ENCODE assay signal across 10 mouse cellular contexts in genomic region chr2:166045006-166045405, GRCm38 (mm10). TPM values are rescaled to one million over a fixed set of nuclear protein-coding genes. Genes with fewer than 3 reads are reported as not detected.
DNase-seq lines count a peak whose midpoint lies in the region; ATAC-seq and TF ChIP-seq lines count a peak whose summit lies in the region.
"Had no signal": no experiment of that assay in that cellular context is flagged by ENCODE, and none has a peak within 500 bp of the region (broad histone marks: within the 10 kb centered on the region; RNA-seq: fewer than 3 reads in every experiment).

No protein-coding gene starts in this region.

- 23% methylated on average over 2 of the region's 2 CpGs for WGBS in liver, embryonic 13.5 days (ENCODE audit: insufficient replicate concordance)
- 47% methylated on average over 2 of the region's 2 CpGs for WGBS in liver, embryonic 11.5 days
- 18% methylated on average over 2 of the region's 2 CpGs for WGBS in stomach, postnatal 0 days
- WGBS in forebrain, embryonic 13.5 days: 84% methylated on average over 2 of the region's 2 CpGs
- WGBS in forebrain, embryonic 14.5 days: 83% methylated on average over 2 of the region's 2 CpGs

- no peak overlapping the region for H3K9ac ChIP-seq in liver, embryonic 13.5 days
- no peak overlapping the region for H3K9ac ChIP-seq in liver, embryonic 11.5 days (ENCODE audit: low read depth, low read length)
- H3K9ac ChIP-seq in stomach, postnatal 0 days (ENCODE audit: low read length): no peak overlapping the region
- H3K9ac ChIP-seq in forebrain, embryonic 13.5 days: no peak overlapping the region
- no peak overlapping the region for H3K9ac ChIP-seq in forebrain, embryonic 14.5 days (ENCODE audit: low read length)

- 0 out of 2 replicates have a peak overlapping the region, but pooled peaks have one; percentile 1 for H3K27ac ChIP-seq in liver, embryonic 13.5 days
- H3K27ac ChIP-seq in liver, embryonic 11.5 days (ENCODE audit: low read depth, low read length): no peak overlapping the region
- H3K27ac ChIP-seq in stomach, postnatal 0 days (replicated peaks): peak overlapping the region; percentile 67
- no peak overlapping the region for H3K27ac ChIP-seq in forebrain, embryonic 13.5 days
- H3K27ac ChIP-seq in forebrain, embryonic 14.5 days (ENCODE audit: low read depth, low read length): no peak overlapping the region

- H3K27me3 ChIP-seq in liver, embryonic 13.5 days: no peaks in the 10 kb centered on the region
- H3K27me3 ChIP-seq in liver, embryonic 11.5 days (replicated peaks; ENCODE audit: control insufficient read depth, insufficient read depth, low read length): no peaks in the 10 kb centered on the region
- no peaks in the 10 kb centered on the region for H3K27me3 ChIP-seq in stomach, postnatal 0 days (ENCODE audit: control insufficient read depth, insufficient read depth, low read length)
- no peaks in the 10 kb centered on the region for H3K27me3 ChIP-seq in forebrain, embryonic 13.5 days
- no peaks in the 10 kb centered on the region for H3K27me3 ChIP-seq in forebrain, embryonic 14.5 days (replicated peaks; ENCODE audit: control insufficient read depth, insufficient read depth, low read length)

- no peak overlapping the region for H3K4me3 ChIP-seq in liver, embryonic 13.5 days (replicated peaks)
- H3K4me3 ChIP-seq in liver, embryonic 11.5 days (ENCODE audit: low read depth, low read length): no peak overlapping the region
- no peak overlapping the region for H3K4me3 ChIP-seq in stomach, postnatal 0 days (ENCODE audit: low read depth, low read length)
- H3K4me3 ChIP-seq in forebrain, embryonic 13.5 days: no peak overlapping the region
- H3K4me3 ChIP-seq in forebrain, embryonic 14.5 days (ENCODE audit: low read depth, low read length): no peak overlapping the region

- TF ChIP-seq CTCF in stomach, postnatal 0 days (IDR thresholded peaks at IDR 0.05; ENCODE audit: low read depth): no peak

- no peak overlapping the region for H3K4me2 ChIP-seq in liver, embryonic 13.5 days
- H3K4me2 ChIP-seq in liver, embryonic 11.5 days: no peak overlapping the region
- no peak overlapping the region for H3K4me2 ChIP-seq in stomach, postnatal 0 days (replicated peaks; ENCODE audit: low read depth)
- no peak overlapping the region for H3K4me2 ChIP-seq in forebrain, embryonic 13.5 days
- no peak overlapping the region for H3K4me2 ChIP-seq in forebrain, embryonic 14.5 days (ENCODE audit: low read length)

- H3K4me1 ChIP-seq in liver, embryonic 13.5 days (replicated peaks): peaks cover 44% of the 10 kb centered on the region
- H3K4me1 ChIP-seq in liver, embryonic 11.5 days (replicated peaks; ENCODE audit: control insufficient read depth, insufficient read depth, low read length): peaks cover 22% of the 10 kb centered on the region
- peaks cover 11% of the 10 kb centered on the region for H3K4me1 ChIP-seq in stomach, postnatal 0 days (replicated peaks; ENCODE audit: control insufficient read depth, insufficient read depth)
- H3K4me1 ChIP-seq in forebrain, embryonic 13.5 days: peaks cover 6% of the 10 kb centered on the region
- peaks cover 4% of the 10 kb centered on the region; the same call in 1 of the 2 replicates for H3K4me1 ChIP-seq in forebrain, embryonic 14.5 days (ENCODE audit: control insufficient read depth, insufficient read depth, low read length)

- no peak for ATAC-seq in liver, embryonic 13.5 days (ENCODE audit: low read depth)
- no peak for ATAC-seq in liver, embryonic 11.5 days (replicated peaks; ENCODE audit: low FRiP score)
- ATAC-seq in granulocyte monocyte progenitor cell, adult 5-6 weeks (replicated peaks; ENCODE audit: poor library complexity, severe bottlenecking): peak; percentile 87
- peak; percentile 63 for ATAC-seq in stomach, postnatal 0 days (ENCODE audit: low FRiP score, low TSS enrichment)
- no peak for ATAC-seq in forebrain, embryonic 13.5 days
- no peak for ATAC-seq in forebrain, embryonic 14.5 days

- peaks cover 11% of the 10 kb centered on the region for H3K36me3 ChIP-seq in liver, embryonic 13.5 days
- peaks cover 4% of the 10 kb centered on the region; the same call in 1 of the 2 replicates for H3K36me3 ChIP-seq in liver, embryonic 11.5 days (ENCODE audit: control insufficient read depth, insufficient read depth, low read length)
- H3K36me3 ChIP-seq in stomach, postnatal 0 days (ENCODE audit: control insufficient read depth, insufficient read depth, low read length): peaks cover 8% of the 10 kb centered on the region; the same call in 1 of the 2 replicates
- H3K36me3 ChIP-seq in forebrain, embryonic 13.5 days (ENCODE audit: poor library complexity, severe bottlenecking): peaks cover 27% of the 10 kb centered on the region
- peaks cover 24% of the 10 kb centered on the region; the same call in 1 of the 2 replicates for H3K36me3 ChIP-seq in forebrain, embryonic 14.5 days (ENCODE audit: control insufficient read depth, insufficient read depth, low read length)

- TF ChIP-seq EP300 in stomach, postnatal 0 days (optimal IDR thresholded peaks at IDR 0.05): no peak

- H3K9me3 ChIP-seq in liver, embryonic 13.5 days (replicated peaks): no peaks in the 10 kb centered on the region
- no peaks in the 10 kb centered on the region for H3K9me3 ChIP-seq in liver, embryonic 11.5 days (ENCODE audit: control insufficient read depth, low read length)
- no peaks in the 10 kb centered on the region for H3K9me3 ChIP-seq in stomach, postnatal 0 days (ENCODE audit: control insufficient read depth, low read length)
- H3K9me3 ChIP-seq in forebrain, embryonic 13.5 days (replicated peaks): no peaks in the 10 kb centered on the region
- H3K9me3 ChIP-seq in forebrain, embryonic 14.5 days (replicated peaks; ENCODE audit: control insufficient read depth, low read length): no peaks in the 10 kb centered on the region

- DNase-seq in heart, adult 11 months: peak; percentile 87
- DNase-seq in heart, postnatal 4 days: no peak
- no peak for DNase-seq in liver, embryonic 13.5 days
- no peak for DNase-seq in liver, embryonic 11.5 days (ENCODE audit: low spot score)
- DNase-seq in stomach, postnatal 0 days (ENCODE audit: low spot score): no peak
- no peak for DNase-seq in forebrain, embryonic 14.5 days (ENCODE audit: low spot score)
- DNase-seq: lung, adult 2 months; midbrain, embryonic 14.5 days had no signal

RNA-seq across cellular contexts. Expression of gene Ncoa3, which starts 52.6 kb away (rescaled TPM):
- total RNA-seq in heart, postnatal 4 days (2021): 10 to 100 TPM; 21.2 to 23.2 TPM
- 3.5 and 4.5 TPM in 2 replicates for polyA plus RNA-seq in liver, embryonic 13.5 days (2015; fragmentation: Nextera tagmentation; extraction: Ambion mirVana)
- 15.2 and 16.6 TPM in 2 replicates for polyA plus RNA-seq in liver, embryonic 11.5 days (2014; fragmentation: Nextera tagmentation; extraction: Ambion mirVana)
- 17.4 and 19.9 TPM in 2 replicates for total RNA-seq in granulocyte monocyte progenitor cell, adult 5-6 weeks (2014; fragmentation: Nextera tagmentation)
- total RNA-seq in granulocyte monocyte progenitor cell, adult 5-6 weeks (2017): 16.1 and 20.8 TPM in 2 replicates
- 7.5 and 8.3 TPM in 2 replicates for polyA plus RNA-seq in stomach, postnatal 0 days (2015; fragmentation: Nextera tagmentation; extraction: Ambion mirVana)
- polyA plus RNA-seq in forebrain, embryonic 13.5 days (2015; fragmentation: Nextera tagmentation; extraction: Ambion mirVana): 9.1 and 9.7 TPM in 2 replicates
- 9.3 and 12.8 TPM in 2 replicates for polyA plus RNA-seq in forebrain, embryonic 14.5 days (2014; fragmentation: Nextera tagmentation; extraction: Ambion mirVana)

Comparison
In these comparisons a context has a peak if more than half of its experiments do, and no peak if none do; other contexts are left out.
1. H3K27ac ChIP-seq: peak in liver, embryonic 13.5 days (single experiment) and stomach, postnatal 0 days (single experiment); none in liver, embryonic 11.5 days (single experiment), forebrain, embryonic 13.5 days (single experiment) and forebrain, embryonic 14.5 days (single experiment).
2. ATAC-seq: peak in granulocyte monocyte progenitor cell, adult 5-6 weeks (single experiment) and stomach, postnatal 0 days (single experiment); none in liver, embryonic 13.5 days (single experiment), liver, embryonic 11.5 days (single experiment), forebrain, embryonic 13.5 days (single experiment) and forebrain, embryonic 14.5 days (single experiment).